Mouse (Mus musculus): ENCODE results near the gene Fcna. TPM values are rescaled to one million over a fixed set of nuclear protein-coding genes. Genes with fewer than 3 reads are reported as not detected.

Fcna gene
- polyA plus RNA-seq, 1 experiment from 2014 or later = 4.0 TPM

DNA sequence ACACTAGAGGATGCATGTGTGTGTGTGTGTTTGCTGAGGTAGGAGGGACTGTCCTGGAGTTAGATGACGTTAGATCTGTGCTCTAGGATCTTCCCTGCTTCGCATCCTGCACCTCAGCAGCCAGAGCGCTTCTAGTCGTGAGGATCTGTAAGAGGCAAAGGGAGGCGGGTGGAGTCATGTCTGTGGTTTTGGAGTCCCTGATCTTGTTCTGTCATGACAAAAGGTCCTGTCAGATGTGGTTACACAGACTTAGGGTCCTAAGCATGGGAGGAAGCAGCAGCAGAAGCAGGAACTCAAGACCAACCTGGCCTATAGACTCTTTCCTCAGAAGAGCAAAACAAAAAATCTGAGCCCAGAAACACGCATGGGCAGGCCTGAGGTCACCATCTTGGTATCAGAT lies 7.4 kb downstream of the Fcna start:
- Histone ChIP-seq H3K9ac (no peak overlapping the region), H3K27me3 (ENCODE audit: control insufficient read depth, insufficient read depth, low read length) (peaks cover 29% of the 10 kb centered on the region), H3K36me3 (replicated peaks; ENCODE audit: control insufficient read depth, insufficient read depth) (no peaks in the 10 kb centered on the region), H3K27ac (no peak overlapping the region), H3K4me2 (replicated peaks) (no peak overlapping the region), H3K9me3 (ENCODE audit: control insufficient read depth, low read length) (no peaks in the 10 kb centered on the region), H3K4me3 (replicated peaks; ENCODE audit: low read length) (no peak overlapping the region), H3K4me1 (replicated peaks; ENCODE audit: control insufficient read depth, insufficient read depth, low read length) (peaks cover 7% of the 10 kb centered on the region; the same call in 1 of the 2 replicates)
- DNase-seq (ENCODE audit: low spot score) (no peak), ATAC-seq (ENCODE audit: low FRiP score) (no peak)
- 84% methylated on average over 6 of the region's 6 CpGs for WGBS

GRCm38 (mm10) chr2:25617578-25617977 lies 10.3 kb downstream of the Fcna start, which contains the start of gene Ccdc183:
Gene Ccdc183, minus strand, starts transcription at chr2:25617678.
- WGBS = 74% methylated on average over 3 of the region's 3 CpGs
- Histone ChIP-seq H3K27me3 (ENCODE audit: control insufficient read depth, insufficient read depth, low read length) (peaks cover 41% of the 10 kb centered on the region), H3K4me3 (replicated peaks; ENCODE audit: low read length) (no peak within 1 kb of the TSS), H3K4me1 (replicated peaks; ENCODE audit: control insufficient read depth, insufficient read depth, low read length) (peaks cover 7% of the 10 kb centered on the region; the same call in 1 of the 2 replicates), H3K9me3 (ENCODE audit: control insufficient read depth, low read length) (no peaks in the 10 kb centered on the region), H3K27ac (no peak within 1 kb of the TSS), H3K36me3 (replicated peaks; ENCODE audit: control insufficient read depth, insufficient read depth) (no peaks in the 10 kb centered on the region), H3K9ac (no peak within 1 kb of the TSS), H3K4me2 (replicated peaks) (no peak within 1 kb of the TSS)
- no peak for DNase-seq (ENCODE audit: low spot score)
- ATAC-seq (ENCODE audit: low FRiP score) = no peak

DNA sequence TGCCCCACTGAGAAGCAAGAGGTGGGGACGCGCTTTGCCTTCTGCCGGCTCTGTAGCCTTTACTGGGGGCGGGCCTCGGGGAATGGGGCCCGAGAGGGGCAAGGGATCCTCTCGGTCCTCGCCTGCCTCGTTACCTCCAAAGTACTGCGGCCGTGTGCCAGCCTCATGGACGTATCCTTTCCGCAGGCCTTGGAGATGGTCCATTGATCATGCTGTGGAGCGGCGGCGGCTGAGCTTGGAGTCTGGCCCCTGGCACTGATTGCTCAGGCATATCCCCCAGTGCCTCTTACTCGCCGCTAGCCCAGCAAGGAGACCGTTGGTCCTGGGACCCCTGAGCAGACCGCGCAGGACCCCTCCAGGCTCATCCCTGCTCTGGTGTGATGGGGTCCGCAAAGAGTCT lies 11.4 kb downstream of the Fcna start:
- Histone ChIP-seq H3K9ac (no peak overlapping the region), H3K27ac (no peak overlapping the region), H3K36me3 (replicated peaks; ENCODE audit: control insufficient read depth, insufficient read depth) (no peaks in the 10 kb centered on the region), H3K27me3 (ENCODE audit: control insufficient read depth, insufficient read depth, low read length) (peaks cover 41% of the 10 kb centered on the region), H3K4me3 (replicated peaks; ENCODE audit: low read length) (no peak overlapping the region), H3K4me2 (replicated peaks) (no peak overlapping the region), H3K9me3 (ENCODE audit: control insufficient read depth, low read length) (no peaks in the 10 kb centered on the region), H3K4me1 (replicated peaks; ENCODE audit: control insufficient read depth, insufficient read depth, low read length) (peaks cover 6% of the 10 kb centered on the region; the same call in 1 of the 2 replicates)
- DNase-seq (ENCODE audit: low spot score) = no peak
- ATAC-seq (ENCODE audit: low FRiP score) = no peak
- WGBS = 17% methylated on average over 22 of the region's 22 CpGs

GRCm38 (mm10) chr2:25608671-25609070 lies 19.2 kb downstream of the Fcna start:
- DNase-seq (ENCODE audit: low spot score) (no peak), ATAC-seq (ENCODE audit: low FRiP score) (peak; percentile 10; the same call in 1 of the 2 replicates)
- peak overlapping the region; percentile 26; the same call in 1 of the 2 replicates for H3K9ac ChIP-seq
- peak overlapping the region; percentile 63 for H3K4me2 ChIP-seq (replicated peaks)
- WGBS = 73% methylated on average over 10 of the region's 10 CpGs
- H3K27ac ChIP-seq = peak overlapping the region; percentile 55; the same call in 1 of the 2 replicates
- H3K4me3 ChIP-seq (replicated peaks; ENCODE audit: low read length) = peak overlapping the region; percentile 83
- H3K9me3 ChIP-seq (ENCODE audit: control insufficient read depth, low read length) = no peaks in the 10 kb centered on the region
- H3K4me1 ChIP-seq (replicated peaks; ENCODE audit: control insufficient read depth, insufficient read depth, low read length) = peaks cover 13% of the 10 kb centered on the region
- H3K36me3 ChIP-seq (replicated peaks; ENCODE audit: control insufficient read depth, insufficient read depth) = no peaks in the 10 kb centered on the region
- no peaks in the 10 kb centered on the region for H3K27me3 ChIP-seq (ENCODE audit: control insufficient read depth, insufficient read depth, low read length)

DNA sequence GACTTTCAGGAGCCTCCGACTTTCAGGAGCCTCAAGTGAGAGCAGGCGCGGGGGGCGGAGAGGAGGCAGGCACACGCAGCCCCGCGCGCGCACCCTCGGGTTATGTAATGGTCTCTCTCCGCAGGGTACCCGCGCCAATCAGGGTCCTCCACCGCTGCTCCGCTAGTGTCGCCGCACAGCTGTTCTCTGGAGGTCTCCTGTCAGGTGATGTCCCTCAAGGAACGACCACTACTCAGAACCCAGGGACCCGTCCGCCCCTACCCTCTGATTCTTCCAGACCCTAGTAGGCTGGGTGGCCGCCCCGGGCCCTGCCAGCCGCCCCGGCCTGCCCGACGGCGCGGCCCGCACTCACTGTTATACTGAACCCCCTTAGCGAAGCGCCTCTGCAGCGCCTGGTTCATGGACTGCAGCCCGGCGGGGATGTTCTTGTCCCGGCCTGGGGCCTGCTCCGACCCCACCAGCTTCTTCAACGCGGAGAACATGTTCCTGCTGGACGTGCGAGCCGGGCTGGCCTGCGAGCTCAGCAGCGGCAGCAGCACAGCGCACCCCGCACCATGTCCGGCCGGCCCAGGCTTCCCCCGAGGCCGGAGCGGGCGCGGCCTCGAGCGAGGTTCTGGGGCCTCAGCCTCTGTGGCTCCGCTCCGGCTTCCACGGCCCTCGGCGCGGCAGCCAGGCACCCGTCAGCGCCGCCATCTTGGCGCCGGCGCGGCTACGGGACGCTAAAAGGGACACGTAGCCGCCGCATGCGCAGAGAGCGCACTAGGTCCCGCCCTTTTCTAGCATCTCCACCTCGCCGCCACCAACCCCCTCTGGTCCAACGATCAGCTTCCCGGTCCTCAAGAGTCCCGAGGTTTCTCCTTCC lies 19.8 kb downstream of the Fcna start, which contains the start of gene Rabl6:
Gene Rabl6, minus strand, starts transcription at position 761 of the 862 bp plus-strand sequence.
- peak; percentile 93 for ATAC-seq (ENCODE audit: low FRiP score)

GRCm38 (mm10) chr2:25602526-25602925 lies 25.3 kb downstream of the Fcna start:
- H3K9ac ChIP-seq = no peak overlapping the region
- no peak for ATAC-seq (ENCODE audit: low FRiP score)

More for the DNA sequence above, 19.8 kb downstream of the Fcna start, which contains the start of gene Rabl6:
- H3K36me3 ChIP-seq (replicated peaks; ENCODE audit: control insufficient read depth, insufficient read depth) = 0 out of 2 replicates have a peak, but pooled peaks cover 1% of the 10 kb centered on the region
- no peaks in the 10 kb centered on the region for H3K9me3 ChIP-seq (ENCODE audit: control insufficient read depth, low read length)
- WGBS = under 1% methylated on average over 79 of the region's 80 CpGs
- H3K4me1 ChIP-seq (replicated peaks; ENCODE audit: control insufficient read depth, insufficient read depth, low read length) = peaks cover 13% of the 10 kb centered on the region
- peak within 1 kb of the TSS; percentile 91 for H3K27ac ChIP-seq
- no peaks in the 10 kb centered on the region for H3K27me3 ChIP-seq (ENCODE audit: control insufficient read depth, insufficient read depth, low read length)
- H3K4me3 ChIP-seq (replicated peaks; ENCODE audit: low read length) = peak within 1 kb of the TSS; percentile 83
- H3K9ac ChIP-seq = peak within 1 kb of the TSS; percentile 92
- peak; percentile 92 for DNase-seq (ENCODE audit: low spot score)
- H3K4me2 ChIP-seq (replicated peaks) = peak within 1 kb of the TSS; percentile 63

GRCm38 (mm10) chr2:25600037-25600436 lies 27.8 kb downstream of the Fcna start:
- no peaks in the 10 kb centered on the region for H3K4me1 ChIP-seq (replicated peaks; ENCODE audit: control insufficient read depth, insufficient read depth, low read length)
- no peak overlapping the region for H3K27ac ChIP-seq
- H3K4me2 ChIP-seq (replicated peaks) = no peak overlapping the region
- peaks cover 80% of the 10 kb centered on the region for H3K36me3 ChIP-seq (replicated peaks; ENCODE audit: control insufficient read depth, insufficient read depth)
- no peak overlapping the region for H3K9ac ChIP-seq
- 96% methylated on average over 2 of the region's 2 CpGs for WGBS
- H3K9me3 ChIP-seq (ENCODE audit: control insufficient read depth, low read length) = no peaks in the 10 kb centered on the region
- H3K27me3 ChIP-seq (ENCODE audit: control insufficient read depth, insufficient read depth, low read length) = no peaks in the 10 kb centered on the region
- DNase-seq (ENCODE audit: low spot score) (no peak), ATAC-seq (ENCODE audit: low FRiP score) (no peak)
- H3K4me3 ChIP-seq (replicated peaks; ENCODE audit: low read length) = no peak overlapping the region

More at GRCm38 (mm10) chr2:25602526-25602925, 25.3 kb downstream of the Fcna start:
- WGBS = 96% methylated on average over 5 of the region's 5 CpGs
- no peak overlapping the region for H3K4me2 ChIP-seq (replicated peaks)
- H3K4me3 ChIP-seq (replicated peaks; ENCODE audit: low read length) = no peak overlapping the region
- H3K9me3 ChIP-seq (ENCODE audit: control insufficient read depth, low read length) = no peaks in the 10 kb centered on the region
- peaks cover 12% of the 10 kb centered on the region for H3K4me1 ChIP-seq (replicated peaks; ENCODE audit: control insufficient read depth, insufficient read depth, low read length)
- H3K36me3 ChIP-seq (replicated peaks; ENCODE audit: control insufficient read depth, insufficient read depth) = peaks cover 55% of the 10 kb centered on the region
- no peak for DNase-seq (ENCODE audit: low spot score)
- no peaks in the 10 kb centered on the region for H3K27me3 ChIP-seq (ENCODE audit: control insufficient read depth, insufficient read depth, low read length)
- no peak overlapping the region for H3K27ac ChIP-seq

DNA sequence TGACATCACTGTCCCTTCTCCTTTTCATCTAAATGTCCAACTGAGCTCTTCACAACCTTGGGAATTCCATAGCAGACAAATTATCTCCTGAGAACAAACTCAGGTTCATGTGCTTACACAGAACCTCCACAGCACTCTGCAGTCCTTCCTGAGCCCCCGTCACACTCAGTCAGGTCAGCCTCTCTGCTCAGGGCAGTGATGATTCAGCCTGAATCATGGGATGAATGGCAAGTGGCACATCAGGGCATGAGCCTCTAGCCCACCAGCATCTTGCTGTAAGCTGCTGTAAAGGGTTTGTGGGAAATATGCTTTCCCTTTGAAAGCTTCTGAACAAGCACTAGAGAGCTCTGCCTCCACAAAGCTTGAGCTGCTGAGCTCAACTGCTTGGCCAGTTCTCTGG lies 29.1 kb downstream of the Fcna start:
- H3K9ac ChIP-seq = no peak overlapping the region
- H3K9me3 ChIP-seq (ENCODE audit: control insufficient read depth, low read length) = no peaks in the 10 kb centered on the region
- DNase-seq (ENCODE audit: low spot score) = no peak
- ATAC-seq (ENCODE audit: low FRiP score) = no peak
- H3K4me3 ChIP-seq (replicated peaks; ENCODE audit: low read length) = no peak overlapping the region
- H3K27me3 ChIP-seq (ENCODE audit: control insufficient read depth, insufficient read depth, low read length) = no peaks in the 10 kb centered on the region
- H3K4me1 ChIP-seq (replicated peaks; ENCODE audit: control insufficient read depth, insufficient read depth, low read length) = no peaks in the 10 kb centered on the region
- H3K36me3 ChIP-seq (replicated peaks; ENCODE audit: control insufficient read depth, insufficient read depth) = peaks cover 91% of the 10 kb centered on the region
- WGBS = 96% methylated on average over 1 of the region's 1 CpGs
- H3K4me2 ChIP-seq (replicated peaks) = no peak overlapping the region
- H3K27ac ChIP-seq = no peak overlapping the region

- no peak overlapping the region for H3K4me3 ChIP-seq (replicated peaks; ENCODE audit: low read length)
- H3K9me3 ChIP-seq (ENCODE audit: control insufficient read depth, low read length) = no peaks in the 10 kb centered on the region
- no peaks in the 10 kb centered on the region for H3K27me3 ChIP-seq (ENCODE audit: control insufficient read depth, insufficient read depth, low read length)
- H3K27ac ChIP-seq = no peak overlapping the region
- ATAC-seq (ENCODE audit: low FRiP score) = no peak
- no peak for DNase-seq (ENCODE audit: low spot score)
- 96% methylated on average over 5 of the region's 5 CpGs for WGBS
- no peaks in the 10 kb centered on the region for H3K4me1 ChIP-seq (replicated peaks; ENCODE audit: control insufficient read depth, insufficient read depth, low read length)
- H3K36me3 ChIP-seq (replicated peaks; ENCODE audit: control insufficient read depth, insufficient read depth) = peaks cover 98% of the 10 kb centered on the region
- H3K4me2 ChIP-seq (replicated peaks) = no peak overlapping the region
- H3K9ac ChIP-seq = no peak overlapping the region
These were observed 30.9 kb downstream of the Fcna start for GRCm38 (mm10) chr2:25596765-25597510.

Data from hindbrain, embryonic 14.5 days (tissue).